Mouse (Mus musculus) ES-E14 (cell line): ENCODE measurements around the gene Bicra. TPM values are rescaled to one million over a fixed set of nuclear protein-coding genes. Genes with fewer than 3 reads are reported as not detected.

Experiments used
- DNase-seq: peaks from one replicate; pipeline ENCODE4 v3.0.0-alpha.2; 2013; ENCODE audit warnings: low read depth, low spot score
- H3K27ac ChIP-seq: 2 replicates; pipeline ENCODE4 v1.5.1; 2012; ENCODE audit warnings: low read depth, mild to moderate bottlenecking, low read length, moderate library complexity, mixed read lengths; ENCODE audit not compliant: poor library complexity, insufficient read depth, severe bottlenecking
- H3K36me3 ChIP-seq: 2 replicates; pipeline ENCODE4 v1.6.1; 2012; ENCODE audit warnings: mild to moderate bottlenecking, low read length, moderate library complexity, mixed read lengths; ENCODE audit not compliant: control insufficient read depth, poor library complexity, insufficient read depth, severe bottlenecking
- H3K4me1 ChIP-seq, 2 experiments: fragments of 150-350 bp in 1 of 2; sonication (generic) in 1 of 2; 2 replicates each; pipeline ENCODE4 v1.6.1; 2012; ENCODE audit warnings: low read length in 2 of 2, mild to moderate bottlenecking in 1 of 2, mixed read lengths in 1 of 2; ENCODE audit not compliant: control insufficient read depth in 2 of 2, insufficient read depth in 2 of 2, poor library complexity in 1 of 2
- H3K4me3 ChIP-seq, 2 experiments: fragments of 150-350 bp in 1 of 2; sonication (generic) in 1 of 2; 2 replicates each; pipeline ENCODE4 v1.5.1; 2012; ENCODE audit warnings: low read length in 2 of 2, low read depth in 1 of 2, mild to moderate bottlenecking in 1 of 2, mixed read lengths in 1 of 2; ENCODE audit not compliant: insufficient read depth in 1 of 2, poor library complexity in 1 of 2, severe bottlenecking in 1 of 2
- H3K9ac ChIP-seq: 2 replicates; pipeline ENCODE4 v1.6.1; 2012; ENCODE audit warnings: low read depth, mild to moderate bottlenecking, low read length, mixed read lengths; ENCODE audit not compliant: poor library complexity, insufficient read depth, severe bottlenecking
- H3K9me3 ChIP-seq: fragments of 150-350 bp; sonication (generic); 2 replicates; pipeline ENCODE4 v1.6.1; 2012; ENCODE audit warnings: low read depth, mild to moderate bottlenecking, low read length; ENCODE audit not compliant: control insufficient read depth, insufficient read depth
- CHD2 ChIP-seq: IDR thresholded peaks from 2 replicates; pipeline ENCODE4 v1.6.1; 2014; ENCODE audit warnings: mild to moderate bottlenecking, low read depth, low read length, inconsistent platforms
- HCFC1 ChIP-seq: IDR thresholded peaks from 2 replicates; pipeline ENCODE4 v1.6.1; 2012; ENCODE audit warnings: low read length, inconsistent platforms, borderline replicate concordance; ENCODE audit not compliant: insufficient read depth
- MAFK ChIP-seq: IDR thresholded peaks from 2 replicates; pipeline ENCODE4 v1.6.1; 2014; ENCODE audit warnings: mild to moderate bottlenecking, low read depth, low read length, inconsistent platforms; ENCODE audit not compliant: insufficient read depth
- ZC3H11A ChIP-seq: IDR thresholded peaks from 2 replicates; pipeline ENCODE4 v1.6.1; 2012; ENCODE audit warnings: low read depth, mild to moderate bottlenecking, inconsistent platforms, low read length, borderline replicate concordance
- ZNF384 ChIP-seq: IDR thresholded peaks from 2 replicates; pipeline ENCODE4 v1.6.1; 2012; ENCODE audit warnings: low read depth, low read length, inconsistent platforms
- in situ Hi-C, 2 experiments: fragments of 600-800 bp; cut with MboI; formaldehyde crosslinking; loops; one replicate each; pipeline ENCODE4 v1.15.1; 2025; ENCODE audit warnings: low sequenced_read_pairs in 2 of 2, inconsistent platforms in 1 of 2; ENCODE audit not compliant: unreplicated experiment in 2 of 2
- total RNA-seq: library from RNA; depleted of rRNA; stranded (reverse); fragments of 300-350 nt; gene quantifications from 2 replicates; pipeline ENCODE4 v1.2.3, GENCODE M21; 2012

Bicra gene
- total RNA-seq, 1 experiment = 3.6 TPM

DNA sequence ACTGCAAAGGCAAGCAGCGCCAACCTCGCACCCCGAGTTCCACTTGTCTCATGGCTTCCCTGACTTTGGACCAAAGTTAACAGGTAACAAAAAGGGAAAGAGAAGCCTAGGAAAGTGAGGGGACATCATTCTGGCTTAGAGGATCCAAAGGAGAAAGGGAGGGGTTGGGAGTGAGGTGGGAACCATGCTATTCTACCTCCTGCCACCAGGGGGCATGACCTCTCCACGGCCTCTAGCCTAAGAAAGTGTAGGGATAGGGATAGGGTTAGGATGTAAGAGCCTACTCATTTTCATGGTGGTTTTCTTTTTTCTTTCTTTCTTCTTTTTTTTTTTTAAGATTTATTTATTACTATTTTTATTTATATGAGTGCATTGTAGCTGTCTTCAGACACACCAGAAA lies 71.8 kb downstream of the Bicra start:
- Histone ChIP-seq H3K27ac (no peak overlapping the region), H3K4me1 (peaks cover 2 to 41% of the 10 kb centered on the region in 2 experiments; a peak in 2 of 4 replicates), H3K9ac (no peak overlapping the region), H3K36me3 (peaks cover 5% of the 10 kb centered on the region; the same call in 1 of the 2 replicates), H3K9me3 (no peaks in the 10 kb centered on the region), H3K4me3 (no peak overlapping the region)
- DNase-seq = peak; percentile 51
- no peak for TF ChIP-seq HCFC1
- TF ChIP-seq ZNF384 = no peak
- no peak for TF ChIP-seq ZC3H11A
- TF ChIP-seq MAFK = no peak
- no peak for TF ChIP-seq CHD2
- in situ Hi-C loops = no loop called here

DNA sequence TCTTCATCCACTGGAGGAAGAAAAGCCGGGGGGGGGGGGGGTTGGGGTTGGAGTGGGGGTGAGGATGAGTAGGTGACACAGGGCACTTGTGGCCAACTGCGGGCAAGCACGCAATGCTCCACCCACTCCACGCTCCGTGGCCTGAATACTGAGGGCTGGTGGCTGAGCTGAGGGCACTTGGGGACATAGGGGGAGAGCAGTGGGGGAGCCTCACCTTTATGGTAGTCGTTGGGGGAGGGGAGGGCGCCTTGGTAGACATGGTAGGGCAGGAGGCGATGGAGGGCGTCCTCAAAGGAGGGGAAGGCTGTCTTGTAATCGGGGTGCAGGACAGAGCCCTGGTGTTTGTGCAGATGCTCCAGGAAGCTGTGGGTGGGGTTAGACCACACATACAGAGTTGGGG lies 72.3 kb downstream of the Bicra start:
- H3K27ac ChIP-seq = no peak overlapping the region
- in situ Hi-C loops = no loop called here
- no peak for DNase-seq
- H3K36me3 ChIP-seq = peaks cover 5% of the 10 kb centered on the region; the same call in 1 of the 2 replicates
- H3K4me1 ChIP-seq = peaks cover 2 to 41% of the 10 kb centered on the region in 2 experiments; a peak in 2 of 4 replicates
- no peak for TF ChIP-seq HCFC1
- TF ChIP-seq ZNF384 = no peak
- no peak for TF ChIP-seq CHD2
- no peak for TF ChIP-seq MAFK
- TF ChIP-seq ZC3H11A = no peak
- H3K4me3 ChIP-seq = no peak overlapping the region
- H3K9me3 ChIP-seq = no peaks in the 10 kb centered on the region
- H3K9ac ChIP-seq = no peak overlapping the region

DNA sequence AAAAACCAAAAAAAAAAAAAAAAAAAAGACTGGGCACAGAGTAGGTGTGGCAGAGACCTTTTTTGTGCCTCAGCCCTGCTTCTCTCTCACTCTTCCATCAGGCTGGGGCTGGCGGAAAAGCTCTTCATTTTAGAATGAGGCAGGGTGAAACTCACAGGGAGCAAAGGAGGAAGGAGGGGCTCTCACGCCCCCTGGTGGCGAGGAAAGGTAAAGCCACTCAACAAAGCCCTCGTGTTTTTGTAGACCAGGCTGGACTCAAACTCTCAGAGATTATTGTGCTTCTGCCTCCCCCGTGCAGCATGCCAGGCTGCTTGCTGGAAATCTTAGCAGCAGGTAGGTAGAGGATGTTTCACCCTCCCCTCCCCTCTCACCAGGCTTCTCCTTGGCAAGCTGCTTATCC lies 73.0 kb downstream of the Bicra start:
- no peak overlapping the region for H3K27ac ChIP-seq
- H3K4me1 ChIP-seq = peaks cover 2 to 38% of the 10 kb centered on the region in 2 experiments; a peak in 2 of 4 replicates
- H3K4me3 ChIP-seq = no peak overlapping the region
- TF ChIP-seq ZC3H11A (no peak), ZNF384 (0 out of 2 replicates have a peak, but pooled peaks have one; percentile 12)
- in situ Hi-C loops = loop anchor here in 1 of 2 experiments (25.0 kb wide), 2 partner anchors 163 to 288 kb away; partner anchors contain the start of genes C5ar1, Inafm1 and Slc8a2
- H3K9me3 ChIP-seq = no peaks in the 10 kb centered on the region
- peak; percentile 63 for DNase-seq
- peaks cover 5% of the 10 kb centered on the region; the same call in 1 of the 2 replicates for H3K36me3 ChIP-seq
- H3K9ac ChIP-seq = no peak overlapping the region

DNA sequence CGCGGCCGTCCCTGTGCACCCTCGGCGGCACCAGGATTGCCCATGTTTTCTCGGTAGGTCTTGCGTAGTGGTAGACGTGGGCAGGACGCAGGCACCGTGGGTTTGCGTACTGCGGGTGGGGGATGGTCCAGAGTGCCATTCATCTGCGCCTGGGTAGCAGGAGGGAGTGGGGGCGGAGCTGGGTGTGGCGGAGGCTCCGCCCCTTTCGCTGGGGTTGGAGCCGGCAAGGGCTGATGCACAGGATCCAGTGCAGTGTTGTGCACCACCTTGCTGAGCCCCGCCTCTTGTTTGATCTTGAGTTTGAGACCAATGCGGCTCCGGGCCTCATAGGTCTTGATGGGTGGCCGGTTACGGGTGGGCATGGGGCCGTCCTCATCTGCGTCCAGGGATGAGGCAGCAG lies 75.5 kb downstream of the Bicra start:
- in situ Hi-C loops = loop anchor here in 1 of 2 experiments (25.0 kb wide), 2 partner anchors 165 to 290 kb away; partner anchors contain the start of genes C5ar1, Inafm1 and Slc8a2
- Histone ChIP-seq H3K9me3 (no peaks in the 10 kb centered on the region), H3K36me3 (no peaks in the 10 kb centered on the region; the same call in 1 of the 2 replicates), H3K27ac (no peak overlapping the region), H3K4me3 (peak overlapping the region; percentile 58 to 62), H3K9ac (peak overlapping the region; percentile 35; the same call in 1 of the 2 replicates), H3K4me1 (peaks cover 2 to 28% of the 10 kb centered on the region in 2 experiments; a peak in 2 of 4 replicates)
- peak; percentile 68 for DNase-seq
- TF ChIP-seq HCFC1 = no peak
- no peak for TF ChIP-seq MAFK
- TF ChIP-seq ZNF384 = no peak
- no peak for TF ChIP-seq CHD2
- no peak for TF ChIP-seq ZC3H11A

DNA sequence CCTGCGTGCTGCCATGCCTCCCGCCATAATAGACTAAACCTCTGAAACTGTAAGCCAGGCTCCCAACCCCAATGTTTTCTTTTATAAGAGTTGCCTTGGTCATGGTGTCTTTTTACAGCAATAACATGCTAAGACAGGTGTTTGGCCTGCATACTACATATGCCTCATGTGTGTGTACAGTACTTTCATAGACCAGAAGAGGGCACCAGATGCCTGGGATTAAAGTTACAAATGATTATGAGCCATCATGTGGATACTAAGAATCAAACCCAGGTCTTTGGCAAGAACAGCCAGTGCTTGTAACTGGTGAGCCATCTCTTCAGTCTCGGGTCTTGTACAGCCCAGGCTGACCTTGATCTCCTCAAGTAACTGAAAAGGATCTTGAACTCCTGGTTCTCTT lies 78.0 kb downstream of the Bicra start:
- H3K9me3 ChIP-seq = no peaks in the 10 kb centered on the region
- H3K4me3 ChIP-seq = no peak overlapping the region
- H3K27ac ChIP-seq = no peak overlapping the region
- TF ChIP-seq ZC3H11A (no peak), HCFC1 (no peak), MAFK (no peak), CHD2 (no peak), ZNF384 (no peak)
- H3K4me1 ChIP-seq = peaks cover 2 to 10% of the 10 kb centered on the region in 2 experiments; a peak in 1 of 4 replicates
- in situ Hi-C loops = loop anchor here in 1 of 2 experiments (25.0 kb wide), 2 partner anchors 168 to 293 kb away; partner anchors contain the start of genes C5ar1, Inafm1 and Slc8a2
- DNase-seq = no peak
- no peak overlapping the region for H3K9ac ChIP-seq
- no peaks in the 10 kb centered on the region for H3K36me3 ChIP-seq
